Mouse (Mus musculus): ENCODE data around the gene Adora2a. TPM values are rescaled to one million over a fixed set of nuclear protein-coding genes. Genes with fewer than 3 reads are reported as not detected.

Adora2a gene
- polyA plus RNA-seq, 1 experiment from 2014 or later, result 4.1 TPM

- 80% methylated on average over 3 of the region's 3 CpGs for WGBS
- Histone ChIP-seq H3K4me1 (ENCODE audit: control insufficient read depth, insufficient read depth, low read length) (0 out of 2 replicates have a peak, but pooled peaks cover 3% of the 10 kb centered on the region), H3K27me3 (replicated peaks; ENCODE audit: control insufficient read depth, insufficient read depth, low read length) (no peaks in the 10 kb centered on the region), H3K9me3 (ENCODE audit: control insufficient read depth, low read length) (no peaks in the 10 kb centered on the region), H3K4me2 (ENCODE audit: low read depth, low read length) (no peak overlapping the region), H3K9ac (ENCODE audit: low read depth, low read length) (no peak overlapping the region), H3K36me3 (ENCODE audit: control insufficient read depth, insufficient read depth, low read length) (no peaks in the 10 kb centered on the region), H3K4me3 (ENCODE audit: low read depth, low read length) (no peak overlapping the region), H3K27ac (replicated peaks; ENCODE audit: low read depth, low read length) (no peak overlapping the region)
- DNase-seq (ENCODE audit: low spot score), result peak; percentile 50
- peak; percentile 47; the same call in 1 of the 2 replicates for ATAC-seq (ENCODE audit: low read depth)
Measured at GRCm38 (mm10) chr10:75326553-75326952, 9.9 kb downstream of the Adora2a start.

GRCm38 (mm10) chr10:75327081-75327480 lies 10.4 kb downstream of the Adora2a start:
- Histone ChIP-seq H3K4me3 (ENCODE audit: low read depth, low read length) (no peak overlapping the region), H3K9me3 (ENCODE audit: control insufficient read depth, low read length) (no peaks in the 10 kb centered on the region), H3K4me2 (ENCODE audit: low read depth, low read length) (no peak overlapping the region), H3K4me1 (ENCODE audit: control insufficient read depth, insufficient read depth, low read length) (0 out of 2 replicates have a peak, but pooled peaks cover 3% of the 10 kb centered on the region), H3K27me3 (replicated peaks; ENCODE audit: control insufficient read depth, insufficient read depth, low read length) (no peaks in the 10 kb centered on the region), H3K9ac (ENCODE audit: low read depth, low read length) (no peak overlapping the region), H3K27ac (replicated peaks; ENCODE audit: low read depth, low read length) (no peak overlapping the region), H3K36me3 (ENCODE audit: control insufficient read depth, insufficient read depth, low read length) (no peaks in the 10 kb centered on the region)
- DNase-seq (ENCODE audit: low spot score) (no peak), ATAC-seq (ENCODE audit: low read depth) (no peak)
- WGBS, result 66% methylated on average over 11 of the region's 11 CpGs

GRCm38 (mm10) chr10:75328201-75328704 lies 11.6 kb downstream of the Adora2a start:
- WGBS, result 37% methylated on average over 4 of the region's 4 CpGs
- no peak for ATAC-seq (ENCODE audit: low read depth)
- Histone ChIP-seq H3K4me1 (ENCODE audit: control insufficient read depth, insufficient read depth, low read length) (no peaks in the 10 kb centered on the region), H3K36me3 (ENCODE audit: control insufficient read depth, insufficient read depth, low read length) (no peaks in the 10 kb centered on the region), H3K9ac (ENCODE audit: low read depth, low read length) (no peak overlapping the region), H3K9me3 (ENCODE audit: control insufficient read depth, low read length) (no peaks in the 10 kb centered on the region), H3K27me3 (replicated peaks; ENCODE audit: control insufficient read depth, insufficient read depth, low read length) (no peaks in the 10 kb centered on the region), H3K27ac (replicated peaks; ENCODE audit: low read depth, low read length) (no peak overlapping the region), H3K4me2 (ENCODE audit: low read depth, low read length) (no peak overlapping the region), H3K4me3 (ENCODE audit: low read depth, low read length) (no peak overlapping the region)
- DNase-seq (ENCODE audit: low spot score), result no peak

GRCm38 (mm10) chr10:75332268-75332667 lies 15.6 kb downstream of the Adora2a start:
- Histone ChIP-seq H3K36me3 (ENCODE audit: control insufficient read depth, insufficient read depth, low read length) (no peaks in the 10 kb centered on the region), H3K4me3 (ENCODE audit: low read depth, low read length) (no peak overlapping the region), H3K27ac (replicated peaks; ENCODE audit: low read depth, low read length) (no peak overlapping the region), H3K9ac (ENCODE audit: low read depth, low read length) (no peak overlapping the region), H3K27me3 (replicated peaks; ENCODE audit: control insufficient read depth, insufficient read depth, low read length) (no peaks in the 10 kb centered on the region), H3K4me1 (ENCODE audit: control insufficient read depth, insufficient read depth, low read length) (no peaks in the 10 kb centered on the region), H3K9me3 (ENCODE audit: control insufficient read depth, low read length) (no peaks in the 10 kb centered on the region), H3K4me2 (ENCODE audit: low read depth, low read length) (no peak overlapping the region)
- DNase-seq (ENCODE audit: low spot score) (no peak), ATAC-seq (ENCODE audit: low read depth) (no peak)
- WGBS, result 79% methylated on average over 3 of the region's 3 CpGs

GRCm38 (mm10) chr10:75333176-75333776 lies 16.6 kb downstream of the Adora2a start:
- no peaks in the 10 kb centered on the region for H3K27me3 ChIP-seq (replicated peaks; ENCODE audit: control insufficient read depth, insufficient read depth, low read length)
- WGBS, result 89% methylated on average over 23 of the region's 23 CpGs
- H3K9me3 ChIP-seq (ENCODE audit: control insufficient read depth, low read length), result no peaks in the 10 kb centered on the region
- ATAC-seq (ENCODE audit: low read depth), result no peak
- H3K4me3 ChIP-seq (ENCODE audit: low read depth, low read length), result no peak overlapping the region
- no peak overlapping the region for H3K27ac ChIP-seq (replicated peaks; ENCODE audit: low read depth, low read length)
- DNase-seq (ENCODE audit: low spot score), result no peak
- no peaks in the 10 kb centered on the region for H3K4me1 ChIP-seq (ENCODE audit: control insufficient read depth, insufficient read depth, low read length)
- no peaks in the 10 kb centered on the region for H3K36me3 ChIP-seq (ENCODE audit: control insufficient read depth, insufficient read depth, low read length)
- no peak overlapping the region for H3K9ac ChIP-seq (ENCODE audit: low read depth, low read length)
- no peak overlapping the region for H3K4me2 ChIP-seq (ENCODE audit: low read depth, low read length)

GRCm38 (mm10) chr10:75334175-75334574 lies 17.5 kb downstream of the Adora2a start:
- H3K36me3 ChIP-seq (ENCODE audit: control insufficient read depth, insufficient read depth, low read length), result no peaks in the 10 kb centered on the region
- no peak for DNase-seq (ENCODE audit: low spot score)
- 77% methylated on average over 7 of the region's 7 CpGs for WGBS
- H3K9ac ChIP-seq (ENCODE audit: low read depth, low read length), result no peak overlapping the region
- H3K4me3 ChIP-seq (ENCODE audit: low read depth, low read length), result no peak overlapping the region
- ATAC-seq (ENCODE audit: low read depth), result no peak
- H3K9me3 ChIP-seq (ENCODE audit: control insufficient read depth, low read length), result no peaks in the 10 kb centered on the region
- no peak overlapping the region for H3K4me2 ChIP-seq (ENCODE audit: low read depth, low read length)
- H3K4me1 ChIP-seq (ENCODE audit: control insufficient read depth, insufficient read depth, low read length), result no peaks in the 10 kb centered on the region
- H3K27me3 ChIP-seq (replicated peaks; ENCODE audit: control insufficient read depth, insufficient read depth, low read length), result no peaks in the 10 kb centered on the region
- no peak overlapping the region for H3K27ac ChIP-seq (replicated peaks; ENCODE audit: low read depth, low read length)

GRCm38 (mm10) chr10:75335075-75335474 lies 18.4 kb downstream of the Adora2a start:
- H3K4me1 ChIP-seq (ENCODE audit: control insufficient read depth, insufficient read depth, low read length), result no peaks in the 10 kb centered on the region
- H3K27me3 ChIP-seq (replicated peaks; ENCODE audit: control insufficient read depth, insufficient read depth, low read length), result no peaks in the 10 kb centered on the region
- no peak overlapping the region for H3K9ac ChIP-seq (ENCODE audit: low read depth, low read length)
- 90% methylated on average over 6 of the region's 6 CpGs for WGBS
- H3K36me3 ChIP-seq (ENCODE audit: control insufficient read depth, insufficient read depth, low read length), result no peaks in the 10 kb centered on the region
- no peak overlapping the region for H3K4me3 ChIP-seq (ENCODE audit: low read depth, low read length)
- no peak overlapping the region for H3K27ac ChIP-seq (replicated peaks; ENCODE audit: low read depth, low read length)
- DNase-seq (ENCODE audit: low spot score) (no peak), ATAC-seq (ENCODE audit: low read depth) (no peak)
- H3K4me2 ChIP-seq (ENCODE audit: low read depth, low read length), result no peak overlapping the region
- no peaks in the 10 kb centered on the region for H3K9me3 ChIP-seq (ENCODE audit: control insufficient read depth, low read length)

- H3K36me3 ChIP-seq (ENCODE audit: control insufficient read depth, insufficient read depth, low read length), result no peaks in the 10 kb centered on the region
- no peak overlapping the region for H3K27ac ChIP-seq (replicated peaks; ENCODE audit: low read depth, low read length)
- no peaks in the 10 kb centered on the region for H3K9me3 ChIP-seq (ENCODE audit: control insufficient read depth, low read length)
- H3K9ac ChIP-seq (ENCODE audit: low read depth, low read length), result no peak overlapping the region
- H3K4me3 ChIP-seq (ENCODE audit: low read depth, low read length), result no peak overlapping the region
- ATAC-seq (ENCODE audit: low read depth), result no peak
- no peak overlapping the region for H3K4me2 ChIP-seq (ENCODE audit: low read depth, low read length)
- no peak for DNase-seq (ENCODE audit: low spot score)
- 71% methylated on average over 10 of the region's 10 CpGs for WGBS
- no peaks in the 10 kb centered on the region for H3K27me3 ChIP-seq (replicated peaks; ENCODE audit: control insufficient read depth, insufficient read depth, low read length)
- H3K4me1 ChIP-seq (ENCODE audit: control insufficient read depth, insufficient read depth, low read length), result no peaks in the 10 kb centered on the region
Measured at GRCm38 (mm10) chr10:75337231-75337630, 20.6 kb downstream of the Adora2a start.

GRCm38 (mm10) chr10:75338852-75339251 lies 22.2 kb downstream of the Adora2a start:
- Histone ChIP-seq H3K27ac (replicated peaks; ENCODE audit: low read depth, low read length) (no peak overlapping the region), H3K27me3 (replicated peaks; ENCODE audit: control insufficient read depth, insufficient read depth, low read length) (no peaks in the 10 kb centered on the region), H3K4me1 (ENCODE audit: control insufficient read depth, insufficient read depth, low read length) (no peaks in the 10 kb centered on the region), H3K4me3 (ENCODE audit: low read depth, low read length) (no peak overlapping the region), H3K36me3 (ENCODE audit: control insufficient read depth, insufficient read depth, low read length) (no peaks in the 10 kb centered on the region), H3K9me3 (ENCODE audit: control insufficient read depth, low read length) (no peaks in the 10 kb centered on the region), H3K9ac (ENCODE audit: low read depth, low read length) (no peak overlapping the region), H3K4me2 (ENCODE audit: low read depth, low read length) (no peak overlapping the region)
- 69% methylated on average over 5 of the region's 5 CpGs for WGBS
- ATAC-seq (ENCODE audit: low read depth), result no peak
- DNase-seq (ENCODE audit: low spot score), result no peak

Measured in embryonic facial prominence, embryonic 14.5 days (tissue).